Mouse (Mus musculus): ENCODE measurements around the gene Rrbp1.
A peak's percentile ranks its signal among the peaks of the same experiment; 100 is the strongest.

Rrbp1 gene

GRCm38 (mm10) chr2:143914760-143915599 is 96.1 kb downstream of the Rrbp1 start, which contains the start of gene Dstn:
Dstn (plus strand) TSS chr2:143915320.
- peak; percentile 97 for DNase-seq

DNA sequence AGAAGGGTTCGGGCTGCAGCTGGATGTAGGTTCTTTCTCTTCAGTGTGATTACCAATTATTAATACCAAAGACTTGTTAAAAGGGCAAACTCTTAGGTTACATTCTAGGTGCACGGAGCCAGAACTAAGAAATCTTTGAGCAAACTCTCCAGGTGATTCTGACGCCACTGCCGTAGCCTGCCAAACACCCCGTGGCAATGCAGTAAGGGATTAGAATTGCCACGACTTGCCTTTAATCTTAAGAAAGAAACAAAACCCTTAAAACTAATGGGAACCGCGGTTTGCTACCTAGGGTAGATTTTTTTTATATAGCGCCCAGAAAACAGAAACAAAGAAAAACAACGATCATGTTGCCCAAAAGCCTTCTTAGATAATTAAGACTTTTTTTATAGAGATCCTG is 96.8 kb downstream of the Rrbp1 start:
- DNase-seq: no peak

DNA sequence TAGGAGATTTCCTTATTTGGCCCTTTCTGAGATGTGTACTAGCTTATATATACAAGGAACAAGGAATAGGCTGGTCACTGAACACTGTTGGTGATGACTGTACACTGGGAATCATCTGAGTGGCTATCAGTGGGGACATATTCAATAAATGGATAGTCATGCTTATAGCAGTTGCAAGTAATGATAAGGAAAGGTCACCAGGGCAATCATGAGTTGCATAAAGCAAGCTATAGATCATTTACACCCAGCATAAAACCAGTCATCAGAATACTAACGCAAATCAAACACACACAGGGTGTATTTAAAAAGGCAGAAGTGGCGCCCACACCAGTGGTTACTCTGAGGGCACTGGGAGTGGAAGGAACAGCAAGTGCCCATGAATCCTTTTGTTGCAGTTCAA is 98.9 kb downstream of the Rrbp1 start:
- DNase-seq: no peak

DNA sequence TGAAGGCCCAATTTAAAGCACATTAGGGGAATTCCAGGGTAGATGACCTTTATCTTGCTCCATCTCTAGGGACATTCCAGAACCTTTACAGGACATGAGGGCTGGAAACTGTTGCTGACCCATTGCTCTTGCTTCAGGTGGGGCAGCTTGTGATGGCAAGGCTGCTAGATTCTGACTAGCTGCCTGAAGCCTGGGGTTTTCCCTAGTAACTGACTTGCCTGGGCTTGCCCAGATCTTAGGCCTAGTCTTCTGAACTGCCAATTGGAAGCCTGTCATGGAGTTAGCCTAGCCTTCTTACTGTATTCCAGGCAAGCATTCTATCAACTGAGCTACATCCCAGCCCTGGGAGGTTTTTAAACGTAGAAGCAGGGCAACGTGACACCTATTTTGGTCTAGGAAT is 101.8 kb downstream of the Rrbp1 start:
- no peak for DNase-seq

DNA sequence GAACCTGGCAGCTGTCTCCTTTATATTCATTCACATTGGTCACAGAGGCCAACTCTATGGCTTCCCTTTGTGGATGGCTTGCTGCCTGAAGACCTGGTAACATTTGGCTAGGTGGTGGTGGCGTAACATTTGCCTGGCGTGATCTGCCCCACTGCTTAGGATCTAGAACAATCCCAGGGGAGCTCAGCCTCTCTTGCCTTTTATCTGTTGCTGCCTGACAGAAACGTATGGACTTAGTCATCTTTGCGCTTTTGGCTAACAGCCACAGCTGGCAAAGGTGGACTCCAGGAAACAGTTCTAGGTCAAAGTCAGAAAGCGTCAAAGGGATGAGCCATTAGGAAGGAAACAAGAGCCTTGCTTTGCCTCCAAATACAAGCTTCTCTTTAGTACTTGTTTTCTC is 106.2 kb downstream of the Rrbp1 start:
- no peak for DNase-seq

DNA sequence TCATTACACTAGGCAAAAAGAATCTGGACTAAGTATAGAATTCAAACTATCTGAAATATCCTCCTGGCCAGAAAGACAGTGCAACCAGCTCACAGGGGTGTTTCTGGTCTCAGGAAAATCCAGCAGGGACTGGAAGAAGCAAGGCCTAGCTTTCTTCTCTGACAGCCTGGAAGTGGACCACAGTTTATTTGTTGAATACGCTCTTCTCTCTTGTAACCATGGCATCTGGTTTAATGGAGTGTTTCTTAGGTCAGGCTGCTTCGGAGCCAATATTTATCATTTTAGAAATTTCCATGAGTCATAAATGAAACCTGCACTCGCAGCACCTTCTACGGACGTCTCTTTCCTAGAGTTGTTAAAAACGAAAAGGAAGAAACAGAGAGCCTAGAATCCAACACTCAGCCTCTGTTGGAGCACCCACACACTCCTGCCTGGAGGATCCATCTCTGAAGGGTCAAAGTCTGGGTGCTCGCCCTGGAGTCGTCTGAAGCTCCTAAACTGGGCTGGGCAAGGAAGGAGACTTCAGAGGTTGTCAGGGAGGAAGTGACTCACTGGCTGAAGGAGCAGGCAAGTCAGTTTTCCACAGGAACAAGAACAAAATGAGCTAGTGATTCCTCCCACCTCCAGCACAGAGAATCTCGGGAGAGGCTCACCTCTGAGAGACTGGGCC is 107.6 kb downstream of the Rrbp1 start:
- no peak for DNase-seq

DNA sequence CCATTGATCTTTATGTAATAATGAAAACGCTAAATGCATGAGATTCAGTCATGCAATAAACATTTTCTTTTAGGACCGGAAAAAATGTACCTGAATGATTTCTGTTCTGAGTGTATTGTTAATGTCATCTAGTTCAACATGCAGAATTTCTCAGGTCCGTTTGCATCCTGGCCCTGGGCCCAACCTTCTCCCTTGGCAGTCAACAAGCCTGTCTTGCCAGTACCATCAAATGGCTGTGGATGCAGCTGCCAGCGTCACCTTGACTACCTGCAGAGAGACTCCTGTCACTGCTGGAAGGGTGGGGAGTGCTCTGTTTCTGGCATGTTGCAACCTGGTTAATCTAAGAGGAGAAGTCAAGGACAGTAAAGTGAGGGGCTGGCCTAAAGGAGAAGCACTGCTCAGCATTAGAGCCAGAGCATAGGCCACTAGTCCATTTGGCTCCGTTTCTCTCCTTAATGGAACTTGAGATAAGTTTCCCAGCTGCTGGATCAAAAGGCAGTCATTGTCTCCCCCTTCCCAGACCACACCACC is 110.2 kb downstream of the Rrbp1 start:
- no peak for DNase-seq

DNA sequence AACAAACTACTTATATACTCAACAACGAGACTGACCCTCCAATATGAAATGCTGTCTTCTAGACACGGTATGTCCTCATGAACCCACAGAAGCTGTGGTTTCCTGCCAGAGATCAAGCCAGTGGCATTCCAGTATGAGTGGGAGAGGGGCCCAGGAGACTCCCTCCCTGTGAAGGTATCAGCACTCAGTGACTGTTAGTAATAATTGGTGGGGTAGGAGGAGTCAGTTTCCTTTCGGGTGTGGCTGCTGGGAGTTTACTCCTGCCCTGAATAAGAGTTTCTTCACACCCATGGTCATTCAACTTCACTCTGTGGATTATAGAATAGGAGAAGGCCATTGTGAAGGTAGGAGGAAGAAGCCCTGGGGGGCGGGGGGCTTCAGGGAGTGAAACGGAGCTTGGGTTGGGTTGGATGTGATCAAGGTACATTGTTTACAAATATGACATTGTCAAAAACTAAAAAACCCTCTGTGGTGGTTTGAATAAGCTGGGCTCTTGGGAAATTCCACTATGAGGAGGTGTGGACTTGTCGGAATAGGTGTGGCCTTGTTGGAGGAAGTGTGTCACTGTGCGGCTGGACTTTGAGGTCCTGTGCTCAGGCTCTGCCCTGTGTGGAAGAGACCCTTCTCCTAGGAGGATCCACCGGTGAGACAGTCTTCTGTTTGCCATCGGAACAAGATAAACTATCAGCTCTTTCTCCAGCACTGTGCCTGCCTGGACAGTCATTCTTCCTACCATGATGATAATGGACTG is 111.4 kb downstream of the Rrbp1 start:
- DNase-seq: no peak

All from retina, postnatal 1 day (tissue).